Comparison of ENCODE assay signal across 8 mouse cellular contexts in the genomic region with DNA sequence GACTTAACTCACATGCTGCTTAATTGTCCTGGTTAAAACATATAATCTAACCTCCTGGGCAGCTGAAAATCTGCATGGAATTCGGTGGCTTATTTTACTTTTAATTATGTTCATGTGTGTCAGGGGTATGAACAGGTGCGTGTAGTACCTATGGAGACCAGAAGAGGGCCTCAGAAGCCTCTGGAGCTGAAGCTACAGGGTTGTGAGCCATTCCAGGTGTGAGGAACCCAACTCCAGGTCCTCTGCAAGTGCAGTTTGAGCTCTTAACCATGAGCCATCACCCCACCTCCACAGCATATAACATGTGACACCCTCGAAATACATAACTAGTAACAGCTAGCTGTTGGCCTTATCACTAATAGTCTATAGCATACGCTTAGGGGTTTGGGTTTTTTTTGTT. TPM values are rescaled to one million over a fixed set of nuclear protein-coding genes. Genes with fewer than 3 reads are reported as not detected.
DNase-seq lines count a peak whose midpoint lies in the region; ATAC-seq and TF ChIP-seq lines count a peak whose summit lies in the region.

No protein-coding gene starts in this region.

- H3K27ac ChIP-seq in midbrain, postnatal 0 days (ENCODE audit: low read depth, low read length): no peak overlapping the region
- no peak overlapping the region for H3K27ac ChIP-seq in midbrain, embryonic 13.5 days
- H3K27ac ChIP-seq in lung, embryonic 14.5 days (ENCODE audit: low read depth): no peak overlapping the region

- DNase-seq in embryo, embryonic 10 days (ENCODE audit: low spot score): peak; percentile 16
- DNase-seq in embryo, embryonic 9.5 days (ENCODE audit: extremely low spot score): no peak
- peak; percentile 53 for DNase-seq in midbrain, postnatal 0 days (ENCODE audit: low spot score)
- DNase-seq in c-Kit-positive CD71-negative TER-119-negative erythroid progenitor cells, embryonic 14.5 days (ENCODE audit: low read depth): peak; percentile 52
- peak; percentile 52 for DNase-seq in lung, embryonic 14.5 days
- DNase-seq in ovary, adult 18-20 months (ENCODE audit: low spot score): no peak
- no peak for DNase-seq in urinary bladder, postnatal 4 days (ENCODE audit: low spot score in 2 of 2)

- no peaks in the 10 kb centered on the region for H3K9me3 ChIP-seq in midbrain, postnatal 0 days (ENCODE audit: low read length)
- no peaks in the 10 kb centered on the region for H3K9me3 ChIP-seq in midbrain, embryonic 13.5 days
- H3K9me3 ChIP-seq in lung, embryonic 14.5 days (ENCODE audit: low read depth, low read length): no peaks in the 10 kb centered on the region

- no peak for ATAC-seq in midbrain, postnatal 0 days (ENCODE audit: low FRiP score)
- no peak for ATAC-seq in midbrain, embryonic 13.5 days
- ATAC-seq in lung, embryonic 14.5 days (ENCODE audit: insufficient read depth): no peak

- peaks cover 15% of the 10 kb centered on the region for H3K36me3 ChIP-seq in midbrain, postnatal 0 days (ENCODE audit: insufficient read depth, low read length)
- H3K36me3 ChIP-seq in midbrain, embryonic 13.5 days: peaks cover 22% of the 10 kb centered on the region
- peaks cover 40% of the 10 kb centered on the region for H3K36me3 ChIP-seq in lung, embryonic 14.5 days (ENCODE audit: insufficient read depth)

- H3K4me2 ChIP-seq in midbrain, postnatal 0 days (ENCODE audit: low read depth, low read length, poor library complexity, severe bottlenecking): no peak overlapping the region
- no peak overlapping the region for H3K4me2 ChIP-seq in midbrain, embryonic 13.5 days (replicated peaks)
- no peak overlapping the region for H3K4me2 ChIP-seq in lung, embryonic 14.5 days

- peak; percentile 68 for TF ChIP-seq CTCF in midbrain, postnatal 0 days (IDR thresholded peaks at IDR 0.05)
- TF ChIP-seq CTCF in lung, embryonic 14.5 days (IDR thresholded peaks at IDR 0.05; ENCODE audit: low read depth): peak; percentile 66

- WGBS in midbrain, postnatal 0 days: 67% methylated on average over 4 of the region's 4 CpGs
- WGBS in midbrain, embryonic 13.5 days: 70% methylated on average over 4 of the region's 4 CpGs
- 64% methylated on average over 4 of the region's 4 CpGs for WGBS in lung, embryonic 14.5 days

- H3K4me1 ChIP-seq in midbrain, postnatal 0 days (ENCODE audit: insufficient read depth, low read length): no peaks in the 10 kb centered on the region
- H3K4me1 ChIP-seq in midbrain, embryonic 13.5 days (replicated peaks): peaks cover 10% of the 10 kb centered on the region
- 0 out of 2 replicates have a peak, but pooled peaks cover 6% of the 10 kb centered on the region for H3K4me1 ChIP-seq in lung, embryonic 14.5 days (ENCODE audit: insufficient read depth)

- no peak overlapping the region for H3K9ac ChIP-seq in midbrain, postnatal 0 days (replicated peaks; ENCODE audit: low read length, poor library complexity, severe bottlenecking)
- no peak overlapping the region for H3K9ac ChIP-seq in midbrain, embryonic 13.5 days (replicated peaks)
- no peak overlapping the region for H3K9ac ChIP-seq in lung, embryonic 14.5 days

- H3K27me3 ChIP-seq in midbrain, postnatal 0 days (ENCODE audit: insufficient read depth, low read length): no peaks in the 10 kb centered on the region
- peaks cover 29% of the 10 kb centered on the region for H3K27me3 ChIP-seq in midbrain, embryonic 13.5 days
- no peaks in the 10 kb centered on the region for H3K27me3 ChIP-seq in lung, embryonic 14.5 days (ENCODE audit: insufficient read depth, low read length)

- no peak overlapping the region for H3K4me3 ChIP-seq in midbrain, postnatal 0 days (ENCODE audit: low read depth, low read length)
- no peak overlapping the region for H3K4me3 ChIP-seq in midbrain, embryonic 13.5 days (replicated peaks)
- H3K4me3 ChIP-seq in lung, embryonic 14.5 days (ENCODE audit: low read depth, low read length): no peak overlapping the region

RNA-seq across cellular contexts. Expression of a gene that starts 47.6 kb away (rescaled TPM):
- total RNA-seq in midbrain, postnatal 0 days (2014; rRNA removed): 112 and 124 TPM in 2 replicates
- polyA plus RNA-seq in midbrain, postnatal 0 days (2015; fragmentation: Nextera tagmentation; extraction: Ambion mirVana): 148 and 158 TPM in 2 replicates
- polyA plus RNA-seq in midbrain, embryonic 13.5 days (2015; fragmentation: Nextera tagmentation; extraction: Ambion mirVana): 55.9 and 64.7 TPM in 2 replicates
- polyA plus RNA-seq in lung, embryonic 14.5 days (2014; fragmentation: Nextera tagmentation; extraction: Ambion mirVana): 104 and 108 TPM in 2 replicates

Comparison
In these comparisons a context has a peak if more than half of its experiments do, and no peak if none do; other contexts are left out.
1. DNase-seq: peak in embryo, embryonic 10 days (single experiment), midbrain, postnatal 0 days (single experiment), c-Kit-positive CD71-negative TER-119-negative erythroid progenitor cells, embryonic 14.5 days (single experiment) and lung, embryonic 14.5 days (single experiment); none in embryo, embryonic 9.5 days (single experiment), ovary, adult 18-20 months (single experiment) and urinary bladder, postnatal 4 days (0 of 2).